ENCODE assay signal across 8 mouse cellular contexts in the genomic region with DNA sequence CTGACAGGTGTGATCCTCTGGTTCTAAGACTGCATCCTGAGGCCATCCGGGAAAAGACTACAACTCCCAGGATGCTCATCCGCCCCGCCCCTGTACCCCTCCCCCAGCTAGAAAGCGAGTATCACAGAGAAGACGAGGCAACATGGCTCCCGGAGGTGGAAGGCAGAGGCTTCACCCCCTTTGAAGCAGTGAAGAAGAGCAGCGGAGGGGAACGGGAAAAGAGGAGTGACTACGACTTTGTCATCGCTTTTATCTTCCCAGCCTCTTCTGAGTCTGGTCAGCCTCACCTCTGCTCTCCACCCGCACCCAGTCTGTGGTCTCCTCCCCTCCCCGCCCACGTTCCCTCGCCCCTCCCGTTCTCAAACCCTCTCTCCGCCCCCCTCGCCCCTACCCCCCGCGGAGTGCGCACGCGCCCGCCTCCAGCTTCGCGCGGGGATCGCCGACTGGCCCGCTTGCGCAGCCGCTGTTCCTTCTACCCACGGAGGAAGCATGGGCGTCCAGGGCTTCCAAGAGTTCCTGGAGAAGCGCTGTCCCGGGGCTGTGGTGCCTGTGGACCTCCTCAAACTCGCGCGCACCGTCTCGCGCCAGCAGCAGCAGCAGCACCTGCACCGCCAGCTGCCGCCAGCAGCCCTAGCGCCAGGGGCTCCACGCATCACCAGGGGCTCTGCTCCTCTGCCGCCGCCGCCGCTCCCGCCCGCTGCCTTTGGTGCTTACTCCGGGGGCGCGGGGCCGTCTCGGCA. TPM values are rescaled to one million over a fixed set of nuclear protein-coding genes. Genes with fewer than 3 reads are reported as not detected.
A peak's percentile ranks its signal among the peaks of the same experiment; 100 is the strongest.
DNase-seq lines count a peak whose midpoint lies in the region; ATAC-seq lines count a peak whose summit lies in the region.

Gene Fam120c (plus strand): TSS at position 415 of the 740 bp plus-strand sequence.

- H3K4me2 ChIP-seq in heart, embryonic 14.5 days (ENCODE audit: low read length), result peak within 1 kb of the TSS; percentile 73
- H3K4me2 ChIP-seq in liver, embryonic 11.5 days, result peak within 1 kb of the TSS; percentile 65

- no peaks in the 10 kb centered on the region for H3K9me3 ChIP-seq in heart, embryonic 14.5 days (ENCODE audit: control insufficient read depth, low read length)
- H3K9me3 ChIP-seq in liver, embryonic 11.5 days (ENCODE audit: control insufficient read depth, low read length), result no peaks in the 10 kb centered on the region

- no peaks in the 10 kb centered on the region for H3K36me3 ChIP-seq in heart, embryonic 14.5 days (ENCODE audit: control insufficient read depth, insufficient read depth, low read length)
- H3K36me3 ChIP-seq in liver, embryonic 11.5 days (ENCODE audit: control insufficient read depth, insufficient read depth, low read length), result no peaks in the 10 kb centered on the region
- no peaks in the 10 kb centered on the region for H3K36me3 ChIP-seq in splenic B cell, adult 2 months (ENCODE audit: control insufficient read depth, insufficient read depth, low read length, poor library complexity, severe bottlenecking)

- peak; percentile 90 for ATAC-seq in heart, embryonic 14.5 days (ENCODE audit: insufficient number of reproducible peaks, insufficient read depth, low FRiP score, low read depth)
- peak; percentile 92 for ATAC-seq in liver, embryonic 11.5 days (replicated peaks; ENCODE audit: low FRiP score)

- no peaks in the 10 kb centered on the region for H3K27me3 ChIP-seq in heart, embryonic 14.5 days (ENCODE audit: control insufficient read depth, insufficient read depth, low read length)
- peaks cover 9% of the 10 kb centered on the region; the same call in 1 of the 2 replicates for H3K27me3 ChIP-seq in liver, embryonic 11.5 days (replicated peaks; ENCODE audit: control insufficient read depth, insufficient read depth, low read length)
- no peaks in the 10 kb centered on the region for H3K27me3 ChIP-seq in splenic B cell, adult 2 months (ENCODE audit: control insufficient read depth, insufficient read depth, low read length, poor library complexity, severe bottlenecking)

- peak; percentile 79 to 80 for DNase-seq in CD8-positive naive resting alpha-beta T cell, adult 2 months (ENCODE audit: low read depth in 2 of 2, low spot score in 2 of 2)
- peak; percentile 32 for DNase-seq in c-Kit-negative CD71-positive TER-119-positive erythroid progenitor cells, embryonic 14.5 days (ENCODE audit: low read depth, low spot score)
- peak; percentile 49 for DNase-seq in fibroblast of lung, adult 2 months (ENCODE audit: low read depth)
- peak; percentile 92 for DNase-seq in kidney, postnatal 10 days
- DNase-seq in liver, embryonic 11.5 days (ENCODE audit: low spot score), result peak; percentile 78
- peak; percentile 91 for DNase-seq in naive thymus-derived CD4-positive, alpha-beta T cell, adult 2 months (ENCODE audit: low read depth)
- DNase-seq in splenic B cell, adult 2 months (ENCODE audit: low read depth, low spot score), result peak; percentile 85

- H3K27ac ChIP-seq in heart, embryonic 14.5 days (replicated peaks in 1 of 2; ENCODE audit: control insufficient read depth in 1 of 2, insufficient read depth in 1 of 2, low read depth in 2 of 2, low read length in 2 of 2), result peak within 1 kb of the TSS; percentile 78 to 89
- H3K27ac ChIP-seq in liver, embryonic 11.5 days (ENCODE audit: low read depth, low read length), result peak within 1 kb of the TSS; percentile 78

- H3K9ac ChIP-seq in heart, embryonic 14.5 days (ENCODE audit: low read length), result peak within 1 kb of the TSS; percentile 76
- H3K9ac ChIP-seq in liver, embryonic 11.5 days (ENCODE audit: low read depth, low read length), result peak within 1 kb of the TSS; percentile 81

- WGBS in heart, embryonic 14.5 days, result 16% methylated on average over 50 of the region's 56 CpGs
- 15% methylated on average over 53 of the region's 56 CpGs for WGBS in liver, embryonic 11.5 days

- H3K4me1 ChIP-seq in heart, embryonic 14.5 days (ENCODE audit: control insufficient read depth in 2 of 2, insufficient read depth in 2 of 2, low read length in 2 of 2), result no peaks in the 10 kb centered on the region
- H3K4me1 ChIP-seq in liver, embryonic 11.5 days (replicated peaks; ENCODE audit: control insufficient read depth, insufficient read depth, low read length), result no peaks in the 10 kb centered on the region; the same call in 1 of the 2 replicates

- H3K4me3 ChIP-seq in heart, embryonic 14.5 days (ENCODE audit: control insufficient read depth in 1 of 2, insufficient read depth in 1 of 2, low read depth in 1 of 2, low read length in 2 of 2), result peak within 1 kb of the TSS; percentile 62 to 72
- peak within 1 kb of the TSS; percentile 79 for H3K4me3 ChIP-seq in liver, embryonic 11.5 days (ENCODE audit: low read depth, low read length)

RNA-seq across cellular contexts. Expression of gene Fam120c, which starts in this region (rescaled TPM):
- polyA plus RNA-seq in heart, embryonic 14.5 days (2014; fragmentation: Nextera tagmentation; extraction: Ambion mirVana), result 4.5 and 5.3 TPM in 2 replicates
- 2.0 and 2.4 TPM in 2 replicates for polyA plus RNA-seq in liver, embryonic 11.5 days (2014; fragmentation: Nextera tagmentation; extraction: Ambion mirVana)

Comparison
In these comparisons a context has a peak if more than half of its experiments do, and no peak if none do; other contexts are left out.
1. Peak in every context shown above with its lines: DNase-seq, ATAC-seq, H3K4me3 ChIP-seq and H3K27ac ChIP-seq.
2. DNase-seq: peak in every context shown above with its lines; median percentile 92 in kidney, postnatal 10 days; 91 in naive thymus-derived CD4-positive, alpha-beta T cell, adult 2 months; 85 in splenic B cell, adult 2 months; 80 in CD8-positive naive resting alpha-beta T cell, adult 2 months; 78 in liver, embryonic 11.5 days; 49 in fibroblast of lung, adult 2 months; 32 in c-Kit-negative CD71-positive TER-119-positive erythroid progenitor cells, embryonic 14.5 days.